Mouse (Mus musculus) liver, embryonic 14.5 days (tissue): ENCODE measurements at regions not wholly inside any gene's neighbourhood (a gene's known extent, or its start where the extent isn't known, plus 50 kb on each side); places are given as distances from the start of the nearest gene placed in this dataset.

Source experiments
- CTCF ChIP-seq: IDR thresholded peaks from 2 replicates; pipeline ENCODE4 v1.5.1; 2016; ENCODE audit warnings: antibody characterized with exemption, low read depth, control low read depth
- EP300 ChIP-seq: IDR thresholded peaks from 2 replicates; pipeline ENCODE4 v1.6.1; 2016; ENCODE audit warnings: antibody characterized with exemption, low read depth

DNA sequence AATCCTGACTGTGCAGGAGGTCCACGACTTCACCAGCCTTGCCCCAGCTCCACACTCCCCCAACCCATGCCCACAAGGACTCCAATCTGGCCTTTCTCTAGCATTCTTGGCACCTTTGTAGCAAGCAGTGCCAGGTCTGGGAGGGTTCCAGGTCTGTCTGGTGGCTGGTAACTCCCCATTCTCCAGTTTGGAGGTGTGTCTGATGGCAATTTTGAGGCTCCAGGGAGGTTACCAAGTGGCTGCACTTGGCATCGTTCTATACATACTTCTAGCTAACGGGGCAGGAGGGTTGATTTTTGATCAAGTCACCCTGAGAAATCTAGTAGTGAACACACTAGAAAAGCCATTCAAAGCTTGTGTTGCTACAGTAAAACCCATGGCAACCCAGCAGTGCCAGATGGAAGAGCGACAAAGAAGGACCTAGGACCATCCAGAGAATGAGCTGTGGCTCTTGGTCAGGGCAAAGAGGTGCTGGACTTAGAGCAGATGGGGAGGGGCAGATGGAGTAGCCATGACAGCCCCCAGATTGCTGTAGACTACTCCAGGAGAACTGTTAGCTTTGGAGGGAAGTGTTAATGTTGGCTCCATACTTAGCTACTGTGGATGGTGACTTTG is 366.2 kb upstream of the Mki67 start:
- TF ChIP-seq CTCF (no peak), EP300 (no peak)
